Mouse (Mus musculus): Measurements from ENCODE around the gene Zfp764.

GRCm38 (mm10) chr7:127358472-127358871 lies 48.1 kb downstream of the Zfp764 start:
- TF ChIP-seq CTCF (IDR thresholded peaks at IDR 0.05; ENCODE audit: control insufficient read depth, insufficient read depth, low read length) (no peak), POLR2A (IDR thresholded peaks at IDR 0.05; ENCODE audit: borderline replicate concordance, control insufficient read depth, low read depth, low read length) (no peak)

All from bone marrow, adult 2 months (tissue).